Mouse (Mus musculus): ENCODE results near the gene Tfeb. TPM values are rescaled to one million over a fixed set of nuclear protein-coding genes. Genes with fewer than 3 reads are reported as not detected.

The Tfeb gene
- polyA plus RNA-seq, 1 experiment, result 6.5 TPM

DNA sequence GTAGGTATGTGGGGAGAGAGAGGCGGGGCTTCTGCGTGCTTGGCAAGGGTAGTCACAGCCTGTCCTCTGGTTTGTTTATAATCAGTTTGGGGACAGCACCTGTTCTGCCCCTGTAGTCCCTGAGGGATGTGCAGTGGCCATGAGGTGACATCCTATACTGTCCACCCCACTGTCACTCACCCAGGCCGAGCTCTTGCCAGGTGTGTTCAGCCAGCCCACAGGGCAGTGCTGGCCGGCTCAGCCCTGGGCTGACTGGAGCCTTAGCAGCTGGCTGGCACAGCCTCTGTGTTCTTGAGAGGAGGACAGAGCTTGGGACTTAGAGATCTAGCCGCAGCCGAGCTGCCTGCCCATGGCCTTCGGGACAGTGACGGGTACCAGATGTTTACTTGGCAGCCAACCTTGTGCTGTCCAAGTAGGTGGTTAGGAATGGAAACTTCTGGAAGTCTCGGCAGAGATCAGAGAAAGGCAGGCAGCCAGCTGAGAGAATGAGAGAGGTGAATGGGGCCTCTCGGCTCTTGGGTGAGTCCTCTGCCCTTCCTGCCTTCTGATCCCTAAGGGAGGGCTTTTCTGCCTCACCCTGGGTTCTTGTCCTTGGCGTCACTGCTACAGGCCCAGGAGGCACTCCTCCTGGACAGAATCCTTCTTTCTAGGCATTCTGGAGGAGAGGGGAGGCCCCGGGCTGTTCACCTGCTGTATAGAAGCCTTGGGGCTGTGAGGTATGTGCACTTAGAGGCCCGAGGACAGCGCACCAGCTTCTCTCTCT lies 12.1 kb downstream of the Tfeb start:
- H3K4me1 ChIP-seq (ENCODE audit: control insufficient read depth, insufficient read depth, low read length), result peaks cover 2% of the 10 kb centered on the region; the same call in 1 of the 2 replicates
- TF ChIP-seq POLR2A (IDR thresholded peaks at IDR 0.05; ENCODE audit: low read depth, low read length), result no peak
- TF ChIP-seq CTCF (IDR thresholded peaks at IDR 0.05; ENCODE audit: borderline replicate concordance, insufficient read depth, low read length), result no peak
- no peak overlapping the region for H3K27ac ChIP-seq (ENCODE audit: insufficient read depth, low read length)
- no peak overlapping the region for H3K4me3 ChIP-seq (ENCODE audit: insufficient read depth, low read length)

DNA sequence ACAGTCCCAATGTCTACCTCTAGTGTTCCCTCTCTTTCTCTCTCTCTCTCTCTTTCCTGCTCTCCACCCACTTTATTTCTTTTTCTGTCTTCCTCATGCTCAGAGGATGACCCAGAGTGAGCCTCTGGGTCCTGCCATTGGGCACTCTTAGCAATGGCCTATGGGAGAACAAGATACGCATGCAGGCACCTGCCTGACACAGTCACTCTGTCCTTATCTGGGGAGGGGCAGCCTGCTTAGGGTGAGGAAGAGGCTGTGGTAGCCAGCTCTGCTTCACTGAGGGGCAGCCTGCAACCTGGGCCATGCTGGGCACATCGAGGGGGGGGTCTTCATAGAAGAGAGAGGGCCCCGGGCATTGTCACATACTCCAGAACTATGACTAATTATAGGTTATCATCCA lies 12.8 kb downstream of the Tfeb start:
- peaks cover 2% of the 10 kb centered on the region; the same call in 1 of the 2 replicates for H3K4me1 ChIP-seq (ENCODE audit: control insufficient read depth, insufficient read depth, low read length)
- H3K27ac ChIP-seq (ENCODE audit: insufficient read depth, low read length), result no peak overlapping the region
- H3K4me3 ChIP-seq (ENCODE audit: insufficient read depth, low read length), result no peak overlapping the region
- no peak for TF ChIP-seq POLR2A (IDR thresholded peaks at IDR 0.05; ENCODE audit: low read depth, low read length)
- no peak for TF ChIP-seq CTCF (IDR thresholded peaks at IDR 0.05; ENCODE audit: borderline replicate concordance, insufficient read depth, low read length)

DNA sequence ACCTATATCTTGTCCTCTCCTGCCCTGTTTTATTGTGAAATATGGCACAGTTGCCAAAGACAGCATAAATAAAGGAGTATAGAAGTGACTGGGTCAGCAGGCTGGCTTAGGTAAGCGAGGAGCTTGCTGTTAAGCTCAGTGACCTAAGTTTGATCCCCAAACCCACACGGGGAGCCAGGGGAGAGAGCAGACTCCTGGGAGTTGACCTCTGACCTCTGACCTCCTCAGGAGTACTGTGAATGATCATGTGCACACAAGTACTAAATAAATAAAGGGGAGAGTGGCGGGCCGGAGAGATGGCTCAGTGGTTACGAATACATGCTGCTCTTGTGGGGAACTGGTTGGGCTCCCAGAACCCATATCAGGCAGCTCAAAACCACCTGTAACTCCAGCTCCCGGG lies 13.3 kb downstream of the Tfeb start:
- no peak overlapping the region for H3K4me3 ChIP-seq (ENCODE audit: insufficient read depth, low read length)
- no peak overlapping the region for H3K27ac ChIP-seq (ENCODE audit: insufficient read depth, low read length)
- H3K4me1 ChIP-seq (ENCODE audit: control insufficient read depth, insufficient read depth, low read length), result peaks cover 2% of the 10 kb centered on the region; the same call in 1 of the 2 replicates
- TF ChIP-seq POLR2A (IDR thresholded peaks at IDR 0.05; ENCODE audit: low read depth, low read length) (no peak), CTCF (IDR thresholded peaks at IDR 0.05; ENCODE audit: borderline replicate concordance, insufficient read depth, low read length) (no peak)

DNA sequence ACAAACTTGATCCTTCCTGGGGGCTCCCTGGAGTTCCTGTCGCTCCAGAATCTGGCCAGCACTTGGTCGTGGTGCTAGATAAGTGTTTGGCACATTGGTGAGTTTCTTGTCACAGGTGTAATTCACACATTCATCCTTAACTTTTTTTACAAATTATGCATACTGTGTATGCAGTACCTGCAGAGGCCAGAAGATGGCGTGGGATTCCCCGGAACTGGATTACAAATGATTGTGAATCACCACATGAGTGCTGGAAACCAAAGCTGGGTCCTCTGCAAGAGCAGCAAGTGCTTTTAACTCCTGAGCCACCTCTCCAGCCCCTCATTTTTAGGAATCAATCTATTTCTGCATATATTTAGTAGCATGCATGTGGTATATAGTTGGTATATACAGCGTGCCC lies 15.0 kb downstream of the Tfeb start:
- TF ChIP-seq CTCF (IDR thresholded peaks at IDR 0.05; ENCODE audit: borderline replicate concordance, insufficient read depth, low read length) (no peak), POLR2A (IDR thresholded peaks at IDR 0.05; ENCODE audit: low read depth, low read length) (no peak)
- H3K4me1 ChIP-seq (ENCODE audit: control insufficient read depth, insufficient read depth, low read length), result peaks cover 2% of the 10 kb centered on the region; the same call in 1 of the 2 replicates
- no peak overlapping the region for H3K27ac ChIP-seq (ENCODE audit: insufficient read depth, low read length)
- H3K4me3 ChIP-seq (ENCODE audit: insufficient read depth, low read length), result no peak overlapping the region

DNA sequence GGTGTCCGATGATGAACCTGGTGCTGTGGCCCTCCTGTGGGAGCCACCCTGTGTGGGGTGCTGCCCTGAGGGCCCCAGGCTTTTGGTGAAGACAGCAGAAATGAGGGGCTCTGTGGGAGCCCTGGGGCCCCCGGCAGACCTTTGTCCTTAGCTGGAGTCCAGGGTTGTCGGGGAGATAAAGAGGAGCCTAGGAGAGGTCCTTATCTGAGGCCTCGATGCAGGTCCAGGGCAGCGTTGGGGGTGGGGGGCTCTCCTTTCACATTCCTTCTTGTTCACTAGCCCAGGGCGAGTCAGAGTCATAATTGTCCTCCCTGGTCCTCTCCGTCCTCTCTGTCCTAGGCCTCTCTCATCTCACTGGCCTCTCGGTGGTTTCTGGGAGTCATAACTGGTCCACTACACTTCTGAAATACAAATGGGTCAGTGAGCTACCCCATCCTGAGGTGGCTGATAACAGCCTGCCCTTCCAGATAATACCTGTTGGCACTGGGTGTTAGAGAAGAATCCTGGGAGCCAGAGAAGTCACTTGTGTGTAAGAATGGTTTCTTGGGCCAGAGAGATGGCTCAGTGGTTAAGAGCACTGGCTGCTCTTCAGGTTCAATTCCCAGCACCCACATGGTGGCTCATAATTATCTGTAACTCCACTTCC lies 16.4 kb downstream of the Tfeb start:
- Histone ChIP-seq H3K27ac (ENCODE audit: insufficient read depth, low read length) (no peak overlapping the region), H3K4me1 (ENCODE audit: control insufficient read depth, insufficient read depth, low read length) (peaks cover 2% of the 10 kb centered on the region; the same call in 1 of the 2 replicates), H3K4me3 (ENCODE audit: insufficient read depth, low read length) (no peak overlapping the region)
- TF ChIP-seq POLR2A (IDR thresholded peaks at IDR 0.05; ENCODE audit: low read depth, low read length) (no peak), CTCF (IDR thresholded peaks at IDR 0.05; ENCODE audit: borderline replicate concordance, insufficient read depth, low read length) (no peak)

DNA sequence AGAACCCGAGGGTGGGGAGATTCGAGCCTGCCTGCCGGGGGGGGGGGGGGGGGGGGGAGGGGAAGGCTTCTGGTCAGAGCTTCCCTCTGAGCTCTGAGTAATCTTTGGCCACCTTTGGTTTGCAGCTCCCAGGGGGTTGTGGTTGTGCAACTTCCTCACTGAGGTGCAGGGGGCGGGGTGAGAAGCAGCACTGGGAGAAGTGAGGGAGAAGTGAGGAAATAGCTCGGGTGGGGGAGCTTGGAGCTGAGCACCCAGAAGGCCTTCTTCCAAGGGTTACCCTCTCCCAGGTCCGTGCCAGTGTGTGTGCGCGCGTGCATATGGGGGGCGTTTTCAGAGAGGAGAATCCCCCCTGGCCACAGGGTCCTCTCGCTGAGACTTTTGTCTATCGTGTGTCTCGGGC lies 17.4 kb downstream of the Tfeb start:
- Histone ChIP-seq H3K4me3 (ENCODE audit: insufficient read depth, low read length) (no peak overlapping the region), H3K4me1 (ENCODE audit: control insufficient read depth, insufficient read depth, low read length) (peaks cover 2% of the 10 kb centered on the region; the same call in 1 of the 2 replicates), H3K27ac (ENCODE audit: insufficient read depth, low read length) (no peak overlapping the region)
- TF ChIP-seq POLR2A (IDR thresholded peaks at IDR 0.05; ENCODE audit: low read depth, low read length) (no peak), CTCF (IDR thresholded peaks at IDR 0.05; ENCODE audit: borderline replicate concordance, insufficient read depth, low read length) (no peak)

DNA sequence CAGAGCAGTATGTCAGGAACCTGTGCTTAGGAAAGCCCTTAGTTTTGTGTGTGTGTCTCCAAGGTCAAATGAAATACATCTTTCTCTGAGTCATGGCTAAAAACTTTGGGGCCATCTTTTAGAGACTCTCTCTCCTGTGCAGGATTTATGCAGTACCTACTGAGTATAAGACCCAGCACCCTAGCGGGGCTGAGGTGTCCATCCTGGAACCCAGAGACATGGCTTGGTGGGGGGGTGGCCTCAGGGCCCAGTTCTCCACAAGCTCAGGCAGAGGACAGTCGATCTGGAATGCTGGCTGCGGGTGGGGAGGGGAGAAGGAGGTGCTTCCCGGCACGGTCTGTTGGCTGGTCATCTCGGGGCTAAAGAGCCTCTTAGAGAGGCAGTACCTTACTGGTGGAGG lies 19.5 kb downstream of the Tfeb start:
- peaks cover 7% of the 10 kb centered on the region; the same call in 1 of the 2 replicates for H3K4me1 ChIP-seq (ENCODE audit: control insufficient read depth, insufficient read depth, low read length)
- H3K27ac ChIP-seq (ENCODE audit: insufficient read depth, low read length), result no peak overlapping the region
- no peak overlapping the region for H3K4me3 ChIP-seq (ENCODE audit: insufficient read depth, low read length)
- TF ChIP-seq POLR2A (IDR thresholded peaks at IDR 0.05; ENCODE audit: low read depth, low read length), result no peak

DNA sequence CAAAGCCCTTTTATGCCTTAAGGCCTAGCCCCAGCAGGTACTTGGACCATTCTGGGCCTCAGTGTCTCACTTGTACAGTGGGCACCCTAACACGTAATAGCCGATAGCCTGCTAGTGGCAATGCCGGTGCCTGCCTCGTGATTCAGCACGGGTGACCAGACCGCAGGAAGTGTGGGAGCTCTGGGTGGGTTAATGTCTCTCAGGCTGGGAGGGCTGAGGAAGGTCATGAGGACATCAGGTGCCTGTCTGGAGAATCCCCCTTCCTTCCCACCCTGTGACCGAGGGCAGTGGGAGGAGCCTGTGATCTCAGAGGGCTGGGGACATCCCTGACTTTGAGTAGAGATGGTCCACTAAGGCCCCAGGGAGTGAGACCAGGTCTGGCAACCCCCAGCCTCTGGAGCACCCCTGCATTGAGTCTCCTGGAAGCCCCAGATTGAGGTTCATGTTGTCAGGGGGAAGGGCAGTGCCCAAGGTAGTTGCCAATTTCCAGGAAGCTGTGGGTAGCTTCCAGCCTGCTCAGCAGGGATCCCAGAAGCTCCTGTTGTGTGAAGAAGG lies 20.3 kb downstream of the Tfeb start:
- Histone ChIP-seq H3K4me3 (ENCODE audit: insufficient read depth, low read length) (no peak overlapping the region), H3K4me1 (ENCODE audit: control insufficient read depth, insufficient read depth, low read length) (peaks cover 7% of the 10 kb centered on the region; the same call in 1 of the 2 replicates), H3K27ac (ENCODE audit: insufficient read depth, low read length) (no peak overlapping the region)
- TF ChIP-seq CTCF (IDR thresholded peaks at IDR 0.05; ENCODE audit: borderline replicate concordance, insufficient read depth, low read length) (no peak), POLR2A (IDR thresholded peaks at IDR 0.05; ENCODE audit: low read depth, low read length) (no peak)

DNA sequence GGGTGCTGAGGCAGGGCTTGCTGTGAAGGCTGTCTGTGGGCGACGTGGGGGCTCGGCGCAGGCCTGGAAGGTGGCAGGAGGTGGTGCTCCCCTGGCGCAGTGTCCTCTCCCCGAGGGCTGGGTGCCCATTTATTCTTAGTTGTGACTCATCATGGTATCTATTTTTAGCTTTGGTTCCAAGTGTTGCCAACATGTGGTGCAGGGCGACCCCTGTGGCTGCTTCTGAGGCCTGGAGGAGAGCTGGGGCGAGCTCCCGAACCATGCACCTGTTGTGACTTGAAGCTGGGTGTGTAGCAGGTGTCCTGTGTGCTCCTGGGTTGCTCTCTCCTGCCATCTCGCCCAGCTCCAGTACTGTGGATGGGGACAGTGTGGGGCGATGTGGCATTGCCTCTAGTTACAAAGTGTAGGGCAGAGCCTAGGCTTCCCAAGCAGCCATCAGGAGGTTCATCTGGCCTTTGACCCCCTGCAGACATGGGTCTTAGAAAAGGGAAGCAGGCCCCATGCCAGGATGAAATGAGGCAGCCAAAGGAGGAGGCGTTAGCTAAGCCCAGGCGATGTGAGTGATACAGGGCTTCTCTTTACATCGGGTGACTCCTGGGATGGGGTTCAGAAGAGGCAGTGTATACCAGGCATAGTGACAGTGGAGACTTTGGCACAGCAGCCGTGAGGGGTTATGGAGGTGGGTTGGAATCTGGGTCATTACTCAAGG lies 23.0 kb downstream of the Tfeb start:
- peaks cover 13% of the 10 kb centered on the region for H3K4me1 ChIP-seq (ENCODE audit: control insufficient read depth, insufficient read depth, low read length)
- no peak overlapping the region for H3K27ac ChIP-seq (ENCODE audit: insufficient read depth, low read length)
- no peak for TF ChIP-seq CTCF (IDR thresholded peaks at IDR 0.05; ENCODE audit: borderline replicate concordance, insufficient read depth, low read length)
- no peak for TF ChIP-seq POLR2A (IDR thresholded peaks at IDR 0.05; ENCODE audit: low read depth, low read length)
- H3K4me3 ChIP-seq (ENCODE audit: insufficient read depth, low read length), result no peak overlapping the region
